Mouse (Mus musculus): ENCODE data around the gene Bfsp1.

The Bfsp1 gene

DNA sequence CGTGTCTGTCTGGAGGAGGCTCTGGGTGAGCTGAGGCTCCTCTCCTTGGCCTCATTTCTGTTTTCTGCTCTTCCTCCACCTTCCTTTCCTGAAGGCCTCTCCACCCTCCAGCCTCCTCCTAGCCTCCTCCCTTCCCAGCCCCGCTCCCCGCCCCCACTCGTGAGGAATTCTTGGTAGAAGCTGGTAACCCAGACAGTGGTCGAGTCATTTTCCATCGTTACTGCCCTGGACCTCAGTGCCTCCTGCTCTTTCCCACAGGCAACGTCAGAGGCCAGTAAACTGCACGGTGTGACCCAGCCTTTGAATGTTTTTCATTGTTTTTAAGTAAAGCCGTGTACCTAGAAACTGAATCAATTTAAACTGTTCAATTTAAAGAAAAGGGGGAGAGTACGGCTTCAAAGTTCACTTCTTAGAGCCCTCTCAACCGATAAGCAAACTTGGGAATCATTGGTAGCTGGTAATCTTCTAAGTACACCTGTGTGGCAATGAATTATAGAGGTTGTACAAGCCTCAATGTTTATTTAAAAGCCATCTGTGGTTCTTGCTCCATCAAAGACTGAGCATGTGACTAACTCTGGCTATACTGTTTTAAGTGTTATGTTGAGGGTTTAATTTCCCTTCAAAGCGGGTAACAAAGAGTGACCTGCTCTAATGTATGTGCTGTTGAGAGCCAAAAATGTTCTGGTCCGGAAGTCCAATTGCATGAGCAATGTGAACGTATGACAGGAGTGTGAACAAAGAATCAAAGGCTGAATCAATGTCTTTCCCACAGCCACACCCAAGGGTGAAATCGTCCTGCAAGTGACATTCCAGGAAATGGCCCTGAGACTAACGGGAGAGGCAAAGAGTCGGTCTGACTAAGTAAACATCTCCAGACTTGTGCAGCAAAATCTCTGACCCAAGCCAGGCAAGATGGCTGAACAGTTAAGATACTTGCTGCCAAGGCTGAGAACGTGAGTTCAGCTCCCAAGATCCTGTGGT lies 10.4 kb downstream of the Bfsp1 start:
- DNase-seq, result no peak

DNA sequence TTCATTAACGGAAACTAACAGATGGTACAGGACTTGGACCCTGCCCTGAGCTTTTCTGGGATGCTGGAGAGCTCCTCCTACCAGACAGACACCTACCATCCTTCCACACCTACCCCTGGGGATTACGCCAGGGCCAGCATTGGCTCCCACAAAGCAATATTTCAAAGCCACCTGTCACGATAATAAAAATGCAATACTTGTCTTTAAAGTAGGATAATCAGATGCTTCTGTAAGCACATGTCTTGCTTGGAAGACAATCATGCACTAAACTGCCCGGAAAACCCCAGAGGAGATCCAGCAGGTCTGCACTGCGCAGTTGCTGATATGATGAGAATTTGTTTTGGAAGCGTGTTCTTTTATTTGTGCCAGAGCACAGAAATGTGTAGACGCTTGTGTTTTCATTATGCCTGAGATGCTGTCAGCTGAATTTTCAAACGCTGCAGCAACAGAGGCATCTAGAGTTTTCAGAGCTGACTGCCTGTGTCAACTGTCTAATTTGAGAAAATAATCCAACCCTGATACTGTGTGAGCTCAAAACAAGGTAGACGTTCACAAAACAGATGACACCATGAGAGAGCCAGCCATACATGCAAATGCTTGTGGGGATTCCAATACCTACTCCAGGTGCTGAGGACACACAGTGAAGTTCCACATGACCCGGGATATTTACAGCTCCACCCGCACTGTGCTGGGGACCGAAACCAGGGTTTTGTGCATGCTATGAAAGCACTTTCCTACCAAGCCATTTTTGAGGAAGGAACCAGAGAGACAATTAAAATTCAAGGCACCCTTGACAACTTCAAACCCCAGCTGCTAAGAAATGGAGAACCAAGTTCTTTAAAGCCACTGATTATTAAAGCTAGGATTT lies 11.4 kb downstream of the Bfsp1 start:
- DNase-seq, result peak; percentile 61 to 77

DNA sequence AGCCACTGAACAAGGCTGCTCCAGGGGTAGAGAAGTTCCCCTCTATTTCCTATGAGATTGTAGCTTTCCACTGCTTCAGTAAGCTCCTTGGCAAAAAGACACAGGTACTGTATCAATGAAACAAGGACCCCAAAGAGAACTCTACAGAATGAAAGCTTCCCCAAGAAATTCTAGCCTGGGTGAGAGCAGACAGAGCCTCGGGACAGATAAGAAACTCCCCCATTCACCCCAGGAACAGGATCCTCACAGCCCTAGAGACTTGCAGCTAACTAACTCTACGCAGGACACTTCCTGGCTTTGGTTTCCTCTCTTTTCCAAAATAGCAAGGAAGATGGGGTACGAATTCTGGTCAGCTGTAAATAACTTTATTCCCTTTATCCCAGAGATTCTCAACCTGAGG lies 15.7 kb downstream of the Bfsp1 start:
- no peak for DNase-seq

DNA sequence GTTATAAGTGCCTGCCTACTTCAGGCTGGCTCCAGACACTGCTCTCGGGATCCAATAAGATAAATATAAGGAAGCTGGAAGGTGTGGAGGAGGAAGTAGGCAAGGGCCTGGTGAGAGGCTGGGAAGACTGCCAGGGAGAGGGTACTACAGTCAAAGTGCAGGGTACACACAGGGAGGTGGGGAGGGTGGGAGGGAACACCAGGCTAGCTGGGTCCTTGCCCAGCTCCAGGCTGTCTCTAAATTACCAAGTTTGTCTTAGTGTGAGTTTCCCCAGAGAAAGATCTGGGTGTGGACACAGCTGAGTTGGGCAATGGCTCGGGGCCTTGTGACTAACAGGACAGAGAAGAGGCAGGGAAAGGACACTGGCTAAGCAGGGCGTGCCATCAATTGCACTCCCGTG lies 16.2 kb downstream of the Bfsp1 start:
- peak in 1 of 2 experiments; percentile 41 for DNase-seq

DNA sequence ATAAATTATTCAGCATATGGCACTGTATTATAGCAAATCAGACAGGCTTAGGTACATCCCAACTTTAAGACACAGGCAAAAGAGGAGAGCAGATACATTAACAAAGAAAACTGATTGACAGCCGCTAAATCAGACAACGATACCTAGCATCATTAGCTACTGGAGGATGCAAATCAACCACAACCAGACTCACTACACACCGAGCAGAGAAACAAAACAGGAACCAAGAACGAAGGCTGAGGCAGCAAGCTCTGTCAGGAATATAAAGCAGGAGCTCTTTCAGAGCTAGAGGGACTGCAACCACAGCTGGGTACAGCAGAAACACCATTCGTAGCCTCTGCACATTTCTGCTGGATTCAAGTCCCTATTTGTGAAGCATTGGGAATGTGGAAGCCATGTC lies 18.2 kb downstream of the Bfsp1 start:
- no peak for DNase-seq

DNA sequence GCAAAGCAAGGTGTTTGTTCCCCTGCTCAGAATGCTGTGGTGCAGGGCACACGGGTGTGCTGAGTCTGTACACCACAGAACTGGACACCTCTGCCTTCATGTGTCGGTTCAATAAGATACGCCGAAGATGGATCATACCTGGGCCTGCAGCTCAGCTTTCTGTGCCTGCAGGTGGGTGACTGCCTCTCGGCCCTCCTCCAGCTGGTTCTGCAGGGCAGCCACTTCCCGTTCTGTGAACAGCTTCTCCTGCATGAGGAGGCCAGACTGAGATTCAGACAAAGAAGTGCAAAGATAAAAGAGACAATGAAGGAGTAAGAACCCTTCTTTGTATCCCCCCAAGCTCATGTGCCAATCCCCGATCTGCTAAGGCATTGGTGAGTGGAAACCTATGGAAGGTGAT lies 21.4 kb downstream of the Bfsp1 start:
- no peak for DNase-seq

DNA sequence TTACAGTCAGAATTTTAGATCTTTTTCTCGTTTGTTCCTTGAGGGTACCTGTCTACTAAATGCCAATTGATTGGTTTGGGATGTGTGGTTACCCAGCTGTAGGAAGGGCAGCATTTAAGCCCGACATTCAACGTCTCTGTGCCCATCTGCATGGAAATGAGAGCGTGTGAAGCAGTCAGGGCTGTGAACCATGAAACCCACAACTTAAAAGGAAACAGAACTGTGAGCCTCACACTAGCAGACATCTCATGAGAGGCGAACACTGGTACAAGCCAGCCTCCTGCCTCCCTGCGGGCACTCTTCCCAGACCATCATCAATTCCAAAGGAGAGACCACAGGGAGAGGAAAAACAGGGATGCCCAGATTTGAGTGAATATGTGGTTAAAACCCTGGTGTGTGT lies 22.1 kb downstream of the Bfsp1 start:
- DNase-seq, result peak; percentile 48 to 51

DNA sequence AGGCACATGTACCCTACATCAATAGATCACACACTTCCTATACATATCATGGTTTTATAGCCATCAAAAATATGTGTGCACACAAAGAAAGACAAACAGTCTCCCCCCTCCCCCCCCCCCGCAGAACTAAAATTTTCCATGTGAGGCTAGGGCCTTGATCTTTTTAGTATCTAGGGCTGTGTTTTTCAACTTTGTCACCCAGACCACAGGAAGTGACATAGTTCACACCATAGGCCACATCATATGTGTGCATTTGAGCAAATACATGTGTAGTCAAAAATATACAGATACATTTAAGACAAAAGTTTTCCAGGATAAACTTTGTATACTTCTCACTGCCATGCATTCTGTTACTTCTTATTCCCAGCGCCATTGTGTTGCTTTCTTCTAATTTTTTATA lies 23.5 kb downstream of the Bfsp1 start:
- no peak for DNase-seq

DNA sequence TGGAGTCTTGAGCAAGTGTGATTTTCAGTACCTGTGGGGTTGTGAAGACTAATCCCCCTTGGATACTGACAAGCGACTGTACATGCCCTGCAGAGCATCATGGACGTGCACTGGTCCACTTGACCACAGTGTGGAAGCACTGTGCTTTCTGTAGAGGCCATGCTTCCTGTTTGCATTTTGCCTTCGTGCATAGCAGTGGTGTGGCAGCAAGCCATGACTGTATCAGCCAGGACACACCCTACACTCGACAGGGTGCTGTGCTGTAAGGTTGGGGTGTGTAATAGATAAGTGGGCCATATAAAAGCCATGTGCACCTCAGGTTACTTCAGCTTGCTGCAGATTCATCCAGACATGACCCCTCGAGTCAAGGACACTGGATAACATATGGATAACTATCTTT lies 24.3 kb downstream of the Bfsp1 start:
- DNase-seq, result peak; percentile 22 to 33

DNA sequence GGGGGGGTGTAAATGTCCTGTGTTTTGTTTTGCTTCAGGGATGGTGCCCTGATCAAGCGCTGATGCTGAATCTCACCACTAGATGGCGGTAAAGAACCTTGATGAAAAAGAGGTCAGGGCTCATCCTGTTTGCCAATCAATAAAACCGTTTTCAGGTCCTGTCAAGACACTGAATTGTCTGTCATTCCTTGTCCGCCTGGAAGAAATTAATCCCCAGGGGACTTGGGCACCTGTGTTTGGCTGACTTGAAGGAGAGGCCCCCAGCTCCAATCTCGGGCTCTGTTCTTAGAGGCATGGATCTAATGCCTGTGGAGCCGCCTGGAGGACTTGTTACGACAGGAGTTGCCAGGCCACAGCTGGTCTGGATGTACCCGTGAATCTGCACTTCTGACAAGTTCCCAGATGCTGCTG lies 25.7 kb downstream of the Bfsp1 start:
- DNase-seq, result peak; percentile 85 to 93

DNA sequence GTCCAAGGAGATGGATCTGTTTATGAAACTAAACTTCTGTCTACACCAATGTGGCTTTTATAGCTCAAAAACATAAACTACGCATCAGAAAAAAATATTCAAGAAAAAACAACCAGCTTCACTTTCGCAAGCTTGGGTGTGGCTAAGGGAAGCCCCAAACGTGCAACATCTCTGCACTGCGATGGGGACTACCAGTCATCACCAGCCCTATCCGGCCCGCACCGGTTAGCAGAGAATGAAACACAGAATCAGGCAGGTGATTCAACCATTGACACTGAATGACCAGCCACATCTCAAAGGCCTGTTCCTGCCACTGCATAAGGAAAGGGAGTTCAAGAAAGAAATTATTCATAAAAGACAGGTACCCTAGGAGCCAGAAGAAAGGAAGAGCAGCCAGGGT lies 27.2 kb downstream of the Bfsp1 start:
- DNase-seq, result no peak

DNA sequence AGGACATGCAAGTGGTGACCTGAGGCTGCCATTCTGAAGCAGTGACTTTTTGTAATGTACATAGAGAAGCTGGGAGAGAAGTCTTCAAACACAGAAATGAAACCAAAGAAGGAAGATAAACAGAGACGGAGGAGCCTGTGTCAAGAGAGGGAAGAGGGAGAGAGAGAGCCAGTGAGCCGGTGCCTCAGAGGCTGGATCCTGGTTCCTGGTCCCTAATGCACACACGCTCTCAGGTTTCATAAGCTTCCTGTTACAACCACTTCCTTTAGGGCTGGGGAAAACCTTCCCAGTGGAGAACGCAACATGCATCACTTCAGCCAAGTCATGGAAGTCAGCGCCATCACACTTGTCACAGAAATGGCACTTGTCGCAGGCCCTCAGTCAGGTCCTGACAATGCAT lies 28.9 kb downstream of the Bfsp1 start:
- no peak for DNase-seq

DNA sequence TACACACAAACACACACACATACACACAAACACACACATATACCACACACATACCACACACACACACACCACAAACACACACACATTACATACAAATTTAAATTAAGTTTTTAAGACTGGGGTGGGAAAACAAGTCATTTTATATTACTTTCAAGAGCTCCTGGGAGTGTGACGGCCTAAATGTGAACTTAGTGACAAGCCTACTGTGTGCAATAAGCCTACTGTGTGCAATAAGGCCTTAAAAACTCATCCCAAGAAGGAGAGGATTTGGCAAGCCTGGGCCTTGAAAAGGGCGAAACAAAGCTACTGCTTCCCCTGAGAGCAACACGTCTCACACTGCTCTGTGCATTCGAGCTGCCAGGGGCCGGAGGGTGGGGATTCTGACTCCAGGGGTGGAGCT lies 30.3 kb downstream of the Bfsp1 start:
- DNase-seq, result no peak

DNA sequence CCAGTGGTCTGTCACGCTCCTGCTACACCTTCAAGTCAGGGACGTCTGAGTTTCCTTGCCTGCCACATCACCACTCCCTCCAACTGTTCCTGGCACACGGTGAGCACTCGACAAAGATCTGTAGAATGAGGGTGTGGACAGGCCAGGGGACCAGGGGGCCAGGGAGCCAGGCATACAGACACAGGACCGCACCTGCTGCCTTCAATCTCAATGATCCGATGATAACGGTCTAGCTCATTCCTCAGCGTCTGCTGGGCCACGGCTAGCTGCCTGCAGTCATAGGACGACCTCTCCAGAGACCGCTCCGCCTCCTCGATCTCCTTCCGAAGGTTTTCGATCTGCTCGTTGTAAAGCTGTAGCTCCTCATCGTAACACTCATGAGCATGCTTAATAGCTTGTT lies 31.3 kb downstream of the Bfsp1 start:
- DNase-seq, result no peak

DNA sequence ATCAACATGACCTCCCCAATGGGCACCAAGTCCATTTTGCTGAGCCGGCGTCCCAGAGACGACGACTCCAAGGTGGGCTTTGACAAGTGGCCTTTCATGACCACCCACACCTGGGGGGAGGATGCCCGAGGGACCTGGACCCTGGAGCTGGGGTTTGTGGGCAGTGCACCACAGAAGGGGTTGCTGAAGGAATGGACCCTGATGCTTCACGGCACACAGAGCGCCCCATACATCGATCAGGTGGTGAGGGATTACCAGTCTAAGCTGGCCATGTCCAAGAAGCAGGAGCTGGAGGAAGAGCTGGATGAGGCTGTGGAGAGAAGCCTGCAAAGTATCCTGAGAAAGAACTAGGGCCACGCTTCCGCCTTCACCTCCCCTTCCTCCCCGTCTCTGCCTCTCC lies 49.5 kb downstream of the Bfsp1 start:
- no peak for DNase-seq

DNA sequence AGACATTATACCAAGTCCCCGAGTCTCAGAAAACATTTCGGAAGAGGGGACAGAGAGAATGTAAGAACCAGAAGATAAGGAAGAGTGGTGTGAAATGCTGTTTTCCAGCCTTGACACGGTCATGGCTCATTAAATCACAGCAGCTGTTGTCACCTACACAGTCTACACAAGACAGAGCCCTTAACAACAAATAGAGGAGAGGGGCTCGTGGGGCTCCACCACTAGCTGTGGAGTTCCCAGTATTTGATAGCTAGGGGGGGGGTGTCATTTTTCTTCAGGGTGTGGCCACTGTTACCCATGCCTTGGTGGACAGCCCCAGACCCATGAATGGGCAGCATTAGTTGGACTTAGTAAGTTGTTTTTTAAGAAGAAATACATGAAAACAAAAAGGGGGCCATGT lies 50.7 kb downstream of the Bfsp1 start:
- no peak for DNase-seq

DNA sequence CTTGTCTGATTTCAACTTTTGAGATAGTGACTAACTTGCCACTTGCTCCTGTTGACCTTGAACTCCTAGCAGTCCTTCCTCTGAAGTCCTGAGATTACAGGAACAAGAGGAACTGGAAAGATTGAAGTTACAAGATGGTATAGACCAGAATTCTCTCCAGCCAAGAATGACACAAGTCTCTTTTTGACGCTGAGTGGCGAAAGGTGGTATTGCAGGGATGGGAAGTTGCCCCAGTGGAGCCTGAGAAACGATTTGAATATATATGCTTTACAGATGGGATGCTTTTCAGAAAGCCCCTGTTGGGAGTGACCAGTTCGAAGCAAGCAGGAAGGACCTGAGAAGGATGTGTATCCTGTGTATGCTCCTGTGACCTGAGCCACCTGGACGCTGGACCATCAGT lies 54.2 kb downstream of the Bfsp1 start:
- no peak for DNase-seq

DNA sequence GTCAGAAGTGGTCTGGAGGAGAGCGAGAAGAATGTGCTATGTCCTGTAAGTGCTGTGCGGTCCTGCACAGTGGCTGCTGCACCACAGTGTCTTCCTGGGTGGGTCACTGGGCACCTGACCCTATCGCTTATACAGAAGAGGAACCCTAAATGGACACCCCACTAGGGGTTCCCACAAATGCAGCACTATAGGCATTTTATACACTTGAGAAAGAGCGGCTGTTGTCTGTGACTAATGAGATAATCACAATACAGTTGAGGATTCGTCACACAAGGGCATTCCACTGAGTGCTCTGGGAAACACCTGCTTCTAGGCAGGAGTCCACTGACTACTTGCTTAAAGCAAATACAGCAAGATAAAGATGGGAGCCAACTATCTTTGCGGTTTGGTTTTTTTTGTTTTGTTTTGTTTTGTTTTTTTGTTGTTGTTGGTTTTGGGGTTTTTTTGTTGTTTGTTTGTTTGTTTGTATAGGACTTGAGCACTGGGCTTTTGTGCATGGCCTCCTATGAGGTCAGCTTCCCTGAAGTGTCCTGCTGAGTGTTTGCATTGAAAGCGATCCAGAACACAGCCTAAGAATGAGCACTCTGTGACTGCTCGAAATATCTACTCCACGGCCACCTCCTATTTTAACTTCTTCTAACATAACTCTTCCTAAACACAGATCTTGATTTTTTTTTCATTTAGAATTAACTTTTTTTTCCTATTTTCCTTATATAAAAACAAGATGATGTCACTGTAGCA lies 55.9 kb downstream of the Bfsp1 start:
- no peak for DNase-seq

DNA sequence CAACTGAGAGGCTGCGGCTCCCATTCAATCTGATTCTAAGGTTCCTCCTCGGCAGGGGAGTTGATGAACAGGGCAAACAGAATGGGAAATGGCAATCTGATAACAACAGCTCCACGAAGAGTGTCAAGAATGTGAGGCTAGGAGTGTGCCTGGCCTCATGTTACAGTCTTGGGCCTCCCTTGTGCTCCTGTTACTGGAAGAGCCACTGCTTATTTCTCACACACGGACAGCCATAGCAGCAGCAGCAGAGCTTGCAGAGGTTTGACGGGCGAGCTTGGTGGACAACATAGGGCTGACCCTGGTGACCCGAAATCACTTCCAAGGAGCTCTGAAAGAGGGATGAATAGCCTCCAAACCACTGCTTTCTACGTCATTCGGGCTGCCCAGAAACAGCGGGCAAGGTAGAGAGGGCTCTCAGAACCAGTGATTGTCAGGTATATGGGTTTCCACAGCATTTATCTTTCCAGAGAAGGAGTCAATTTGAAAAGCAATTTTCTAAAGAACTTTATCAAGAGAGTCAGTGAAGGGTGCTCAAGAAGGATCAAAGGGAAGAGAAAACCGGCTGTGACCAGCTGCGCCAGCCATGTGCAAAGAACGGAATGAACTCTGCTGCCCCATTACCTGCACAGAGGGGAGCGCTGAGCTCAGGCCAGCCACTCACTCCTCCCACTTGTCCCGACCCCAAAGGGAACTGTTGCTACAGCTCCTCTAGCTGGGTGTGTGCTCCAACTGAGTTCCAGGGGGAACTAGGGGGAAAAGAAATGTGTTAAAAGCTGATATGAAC lies 56.6 kb downstream of the Bfsp1 start:
- DNase-seq, result no peak

DNA sequence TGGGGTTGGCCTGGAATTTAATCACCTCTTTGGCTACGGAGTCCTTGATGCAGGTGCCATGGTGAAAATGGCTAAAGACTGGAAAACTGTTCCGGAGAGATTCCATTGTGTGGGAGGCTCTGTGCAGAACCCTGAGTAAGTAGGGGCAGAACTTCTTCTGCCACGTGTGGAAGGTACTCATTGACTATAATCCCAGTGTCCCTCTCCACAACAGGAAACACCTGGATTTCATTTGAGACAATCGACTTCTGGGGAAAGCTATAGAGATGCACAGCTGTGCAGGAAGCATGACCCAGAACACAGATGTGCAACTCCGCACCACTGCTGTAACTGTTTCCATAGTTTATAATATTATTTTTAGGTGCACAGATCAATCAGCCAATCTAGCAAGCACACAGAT lies 61.9 kb downstream of the Bfsp1 start:
- no peak for DNase-seq

DNA sequence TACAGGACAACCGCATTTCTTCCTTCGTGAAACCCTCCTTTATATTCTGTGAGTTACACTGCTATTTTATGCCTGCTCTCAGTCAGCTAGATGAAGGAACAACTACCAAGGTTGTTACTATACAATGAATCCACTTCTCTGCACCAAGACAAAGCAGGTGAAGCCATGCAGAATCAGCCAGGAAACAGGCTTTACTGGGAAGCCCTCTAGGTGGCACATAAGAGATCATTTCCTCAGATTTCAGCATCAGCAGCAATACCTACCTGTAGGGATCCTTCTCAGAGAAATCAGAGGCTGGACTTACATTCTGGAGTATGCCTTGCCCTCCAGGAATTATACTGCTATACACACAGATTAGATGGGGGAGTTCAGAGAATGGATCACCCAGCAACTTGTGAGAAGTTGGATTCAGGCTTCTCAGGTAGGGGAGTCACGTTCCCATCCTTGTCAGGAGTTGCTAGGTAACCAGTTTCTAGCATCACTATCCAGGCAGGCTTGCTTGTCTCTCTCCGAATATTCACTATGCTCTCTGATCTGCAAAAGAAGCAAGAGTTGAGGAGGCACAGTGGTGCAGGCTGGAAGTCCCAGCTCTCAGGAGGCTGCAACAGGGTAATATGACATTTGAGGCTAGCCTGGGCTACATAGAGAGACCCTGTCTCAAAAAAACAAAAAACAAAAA lies 66.5 kb downstream of the Bfsp1 start:
- DNase-seq, result no peak

DNA sequence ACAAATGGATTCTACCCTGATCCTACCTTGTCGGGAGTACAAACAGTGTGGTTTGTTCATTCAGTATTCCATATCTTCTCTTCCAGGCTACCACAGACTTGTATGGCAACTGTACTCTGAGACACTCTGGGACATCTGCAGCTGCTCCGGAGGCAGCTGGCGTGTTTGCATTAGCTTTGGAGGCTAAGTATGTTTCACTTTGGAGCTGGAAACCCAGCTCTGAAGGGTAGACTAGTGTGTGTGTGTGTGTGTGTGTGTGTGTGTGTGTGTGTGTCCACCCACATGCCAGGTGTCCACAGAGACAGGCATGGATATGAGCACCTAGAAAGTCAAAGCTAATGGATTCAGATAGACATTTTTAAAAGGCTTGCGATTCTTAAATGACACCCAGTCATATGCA lies 67.1 kb downstream of the Bfsp1 start:
- DNase-seq, result no peak
